Mouse (Mus musculus) large intestine, adult 2 months (tissue): ENCODE data around the gene Xpnpep2. TPM values are rescaled to one million over a fixed set of nuclear protein-coding genes. Genes with fewer than 3 reads are reported as not detected.

Experiments
- DNase-seq: peaks from one replicate; pipeline ENCODE4 v3.0.0-alpha.2; 2012; ENCODE audit warnings: low read depth, low spot score
- WGBS: fragments of 180-500 bp; shearing (Covaris S2); methylation state at CpG from one replicate; pipeline ENCODE4 v1.1.7; 2018; 5-methylcytosine and 5-hydroxymethylcytosine counted together
- polyA plus RNA-seq: library from polyadenylated mRNA; depleted of rRNA; stranded (reverse); fragments of >200 nt; gene quantifications from 2 replicates; pipeline ENCODE4 v1.2.3, GENCODE M21; 2012

Gene Xpnpep2
- polyA plus RNA-seq, 1 experiment: 149 TPM

DNA sequence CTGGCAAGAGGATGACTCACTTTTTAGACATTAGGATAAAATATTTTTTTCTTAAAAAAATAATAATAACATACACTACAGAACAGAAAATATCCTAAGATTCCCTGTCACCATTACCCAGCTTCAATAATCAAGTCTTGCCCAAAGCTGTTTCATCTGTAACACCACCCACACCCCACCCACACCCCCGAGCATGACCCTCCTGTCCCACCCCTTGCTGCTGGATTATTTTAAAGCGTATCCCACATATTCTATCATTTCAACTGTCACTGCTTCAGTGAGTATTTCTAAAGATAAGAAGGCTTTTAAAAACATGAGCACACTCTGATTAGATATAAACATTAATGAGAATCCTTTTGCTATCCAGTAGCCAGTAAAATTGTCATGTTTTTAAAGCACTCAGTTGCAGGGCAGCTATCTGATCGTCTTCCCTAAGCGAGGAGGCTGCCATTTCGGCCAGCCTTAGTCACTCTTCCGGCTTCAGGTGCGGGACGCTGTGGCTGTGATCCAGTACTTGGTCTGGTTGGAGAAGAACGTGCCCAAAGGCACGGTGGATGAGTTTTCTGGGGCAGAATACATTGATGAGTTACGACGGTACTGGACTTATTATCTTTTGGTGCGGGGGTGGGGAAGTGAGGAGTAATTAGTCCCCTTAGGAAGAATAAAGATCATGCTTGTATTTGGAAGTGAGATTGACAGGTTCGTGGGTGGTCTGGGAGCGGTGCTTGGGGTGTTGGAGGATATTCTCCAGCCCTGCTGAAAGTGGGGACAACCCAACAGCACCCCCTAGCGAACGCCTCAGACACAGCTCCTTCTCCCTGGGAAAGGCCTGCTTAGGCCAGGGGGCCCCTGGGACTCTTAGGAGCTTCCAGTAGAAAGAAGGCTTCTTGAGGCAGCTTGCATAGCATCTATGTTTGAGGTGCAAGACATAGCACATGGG is 15.9 kb downstream of the Xpnpep2 start:
- DNase-seq: no peak

GRCm38 (mm10) chrX:48126903-48127476 is 18.5 kb downstream of the Xpnpep2 start:
- no peak for DNase-seq
- WGBS: 72% methylated on average over 6 of the region's 6 CpGs

More for the DNA sequence above, 15.9 kb downstream of the Xpnpep2 start:
- 35% methylated on average over 17 of the region's 17 CpGs for WGBS

GRCm38 (mm10) chrX:48127502-48128218 is 19.1 kb downstream of the Xpnpep2 start:
- DNase-seq: no peak
- 63% methylated on average over 6 of the region's 6 CpGs for WGBS

DNA sequence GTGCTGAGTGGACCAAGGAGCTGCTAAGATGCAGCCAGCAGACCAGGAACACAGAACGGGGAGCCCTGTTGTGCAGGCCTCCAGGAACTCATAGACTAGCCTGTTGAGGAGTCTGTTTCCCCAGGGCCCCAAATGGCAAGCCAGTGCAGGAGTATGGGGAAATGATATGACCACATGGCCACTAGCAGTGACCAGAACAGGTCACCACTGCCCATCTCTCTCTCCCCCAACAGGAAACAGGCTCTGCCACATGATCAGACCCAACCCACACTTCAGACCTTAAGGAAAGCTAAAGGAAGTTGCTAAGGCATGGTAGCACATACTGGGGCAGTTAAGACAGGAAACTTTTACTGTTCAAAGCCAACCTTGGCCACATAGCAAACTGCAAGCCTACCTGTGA is 20.6 kb downstream of the Xpnpep2 start:
- no peak for DNase-seq
- WGBS: 81% methylated on average over 1 of the region's 1 CpGs

DNA sequence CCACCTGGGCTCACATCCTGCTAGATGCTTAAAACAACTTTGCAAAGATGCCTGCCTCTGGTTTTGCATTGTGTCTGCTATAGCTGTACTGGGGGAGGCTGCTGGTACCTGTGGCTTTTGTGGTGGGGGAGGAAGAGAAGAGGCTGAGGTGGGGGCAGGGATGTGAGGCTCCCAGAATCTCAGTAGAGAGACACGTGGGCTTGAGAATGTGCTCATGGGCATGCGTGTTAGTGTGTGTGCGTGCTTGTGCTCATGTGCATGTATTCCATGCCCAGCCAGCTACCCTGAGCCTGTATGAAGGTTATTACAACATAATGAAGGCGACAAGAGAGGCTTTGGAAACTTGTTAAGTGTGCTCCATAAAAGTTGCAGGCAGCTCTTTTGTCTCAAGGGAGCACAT is 28.4 kb downstream of the Xpnpep2 start:
- DNase-seq: no peak
- WGBS: 83% methylated on average over 4 of the region's 4 CpGs

- 86% methylated on average over 6 of the region's 6 CpGs for WGBS
- no peak for DNase-seq
Observed at GRCm38 (mm10) chrX:48138011-48138410, 29.5 kb downstream of the Xpnpep2 start.

- WGBS: 66% methylated on average over 7 of the region's 7 CpGs
- no peak for DNase-seq
Observed at GRCm38 (mm10) chrX:48138539-48139275, 30.2 kb downstream of the Xpnpep2 start.

GRCm38 (mm10) chrX:48139368-48140285 is 31.1 kb downstream of the Xpnpep2 start:
- DNase-seq: no peak
- WGBS: 33% methylated on average over 14 of the region's 14 CpGs

DNA sequence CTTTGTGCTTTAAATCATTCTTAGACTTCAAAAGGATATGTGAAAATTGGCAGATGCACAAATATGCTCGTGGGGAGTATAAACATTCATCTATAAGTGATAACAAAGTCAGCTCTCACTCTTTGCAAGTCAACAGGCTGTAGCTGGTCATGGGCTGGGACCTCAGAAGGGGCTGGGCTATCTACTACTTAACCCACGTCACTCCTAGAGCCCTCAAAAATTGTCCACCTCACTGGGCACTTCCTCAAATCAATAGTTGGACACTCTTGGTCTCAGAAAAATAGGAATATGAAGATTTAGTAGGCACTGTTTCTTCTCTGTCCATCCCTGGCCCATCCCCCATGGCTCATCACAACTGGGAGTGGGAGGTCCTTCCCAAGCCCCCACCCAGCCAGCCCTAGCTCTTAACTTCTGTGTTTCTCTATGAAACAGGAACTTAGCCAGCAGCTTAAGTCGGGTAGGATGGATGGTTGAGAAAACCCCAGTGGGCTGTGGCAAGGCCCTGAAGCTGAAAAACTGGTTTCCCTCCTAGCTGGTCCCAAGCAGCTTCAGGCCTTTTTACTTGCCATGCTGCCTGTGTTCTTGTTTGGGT is 31.9 kb downstream of the Xpnpep2 start:
- DNase-seq: no peak
- 30% methylated on average over 3 of the region's 3 CpGs for WGBS

- WGBS: 51% methylated on average over 6 of the region's 6 CpGs
- DNase-seq: no peak
Observed at GRCm38 (mm10) chrX:48141481-48141880, 33.0 kb downstream of the Xpnpep2 start.

- DNase-seq: peak; percentile 32
- WGBS: 31% methylated on average over 26 of the region's 26 CpGs
Observed at GRCm38 (mm10) chrX:48143415-48144335, 35.1 kb downstream of the Xpnpep2 start.

DNA sequence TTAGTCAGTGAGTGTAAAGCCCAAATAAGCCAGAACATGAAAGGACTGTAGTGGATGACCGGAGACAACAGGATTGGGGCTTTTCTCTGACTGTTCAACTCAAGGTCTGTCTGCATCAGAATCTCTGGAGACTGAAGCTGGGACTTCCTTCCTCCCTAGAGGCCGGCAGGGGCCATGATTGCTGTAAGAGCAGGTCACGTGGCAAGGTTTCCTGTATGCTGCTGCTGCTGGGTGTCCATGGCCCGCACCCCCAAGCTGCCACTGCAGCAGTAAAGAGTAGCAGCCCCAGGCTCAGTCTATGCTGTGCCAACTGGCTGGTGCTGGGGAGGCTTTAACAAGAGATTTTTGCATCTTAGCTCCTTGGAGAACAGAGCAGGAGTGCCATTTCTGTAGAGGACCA is 37.7 kb downstream of the Xpnpep2 start, which contains the start of gene Sash3:
TSS of gene Sash3 (plus strand) at position 175 of the 400 bp plus-strand sequence.
- 89% methylated on average over 4 of the region's 4 CpGs for WGBS
- DNase-seq: no peak

GRCm38 (mm10) chrX:48147226-48147625 is 38.7 kb downstream of the Xpnpep2 start:
- WGBS: 62% methylated on average over 2 of the region's 2 CpGs
- no peak for DNase-seq

DNA sequence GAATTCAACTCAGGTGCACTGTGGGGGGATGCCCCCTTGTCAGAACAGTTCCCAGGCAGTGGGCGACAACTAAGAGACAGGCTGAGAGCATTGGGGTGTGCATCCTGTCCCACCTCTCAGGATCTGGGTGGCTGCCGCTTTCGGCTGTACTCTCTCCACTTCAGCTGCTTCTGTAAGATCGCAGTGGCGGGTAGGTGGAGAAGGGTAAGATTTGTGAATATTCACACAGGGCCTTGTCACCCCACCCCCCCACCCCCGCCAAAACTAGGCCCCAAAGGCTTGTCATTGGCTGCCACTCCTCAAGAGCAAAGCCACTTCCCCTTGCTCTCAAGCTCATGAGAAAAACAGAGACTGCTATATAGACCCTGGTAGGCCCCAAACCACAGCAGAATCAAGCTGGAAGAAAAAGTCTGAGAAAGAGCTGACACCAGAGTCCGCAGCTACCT is 39.2 kb downstream of the Xpnpep2 start:
- WGBS: 83% methylated on average over 7 of the region's 7 CpGs
- DNase-seq: no peak

DNA sequence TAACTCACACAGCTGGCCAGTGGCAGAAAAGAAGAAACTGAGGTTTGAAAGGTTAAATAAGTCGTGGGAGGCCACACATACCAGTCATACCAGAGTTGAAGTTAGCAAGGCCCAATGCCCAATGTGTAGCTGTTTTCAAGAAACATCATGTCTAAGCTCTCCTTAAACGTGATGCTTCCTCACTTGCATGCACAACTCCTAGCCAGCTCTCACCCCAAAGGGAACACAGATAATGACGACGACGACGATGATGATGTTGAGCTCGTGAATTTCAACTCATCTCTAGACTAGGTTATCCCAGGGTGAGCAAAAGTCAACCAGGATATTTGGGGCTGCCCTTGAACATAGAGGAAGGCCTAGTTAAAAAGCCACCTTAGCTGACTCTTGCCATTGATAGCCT is 43.6 kb downstream of the Xpnpep2 start:
- 71% methylated on average over 7 of the region's 7 CpGs for WGBS
- no peak for DNase-seq

DNA sequence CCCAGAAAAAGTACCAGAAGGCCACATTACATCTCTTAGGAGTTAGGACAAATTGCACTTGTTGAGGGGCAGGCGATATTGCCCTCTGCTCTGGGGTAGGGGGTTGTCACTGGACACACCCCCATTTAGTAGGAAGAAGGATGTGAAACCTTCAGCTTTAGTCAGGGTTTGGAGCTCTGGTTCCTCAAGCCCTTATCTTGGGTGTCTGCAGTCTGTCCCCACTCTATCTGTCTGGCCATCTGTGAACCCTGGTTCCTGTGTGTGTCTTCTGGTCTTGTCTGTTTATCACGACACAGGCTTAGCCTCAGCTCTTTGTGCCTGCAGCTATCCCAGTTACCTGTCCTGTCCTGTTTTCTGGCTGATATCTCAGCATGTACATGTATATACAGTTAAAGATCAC is 44.9 kb downstream of the Xpnpep2 start:
- 83% methylated on average over 2 of the region's 2 CpGs for WGBS
- no peak for DNase-seq

DNA sequence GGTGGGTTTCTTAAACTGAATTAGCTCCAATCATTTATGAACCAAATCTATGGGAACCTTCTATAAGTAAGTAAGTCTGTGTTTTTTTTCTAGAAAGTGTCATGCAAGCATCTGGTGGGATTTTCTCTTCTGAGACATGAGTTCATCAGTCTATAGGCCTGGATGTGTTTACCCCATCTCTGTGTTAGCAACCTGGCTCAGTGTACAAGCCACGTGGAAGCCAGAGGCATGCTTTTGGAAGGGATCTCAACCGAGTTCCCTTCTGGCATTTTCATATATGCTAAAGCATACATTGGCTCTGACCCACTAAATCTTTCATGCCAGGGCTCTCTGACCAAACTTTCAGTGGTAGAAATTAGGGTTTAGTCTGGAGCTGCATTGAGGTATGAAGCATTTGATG is 45.4 kb downstream of the Xpnpep2 start:
- WGBS: 69% methylated on average over 2 of the region's 2 CpGs

More for the DNA sequence above, 45.4 kb downstream of the Xpnpep2 start:
- DNase-seq: no peak
